Mouse (Mus musculus) layer of hippocampus, adult 2 months (tissue): ENCODE data around the gene Mrpl14. TPM values are rescaled to one million over a fixed set of nuclear protein-coding genes. Genes with fewer than 3 reads are reported as not detected.
A peak's percentile ranks its signal among the peaks of the same experiment; 100 is the strongest.

ENCODE experiments used
- DNase-seq, 2 experiments: peaks; one replicate each; pipeline ENCODE4 v3.0.0; 2022; ENCODE audit warnings: low spot score in 2 of 2
- H3K27ac ChIP-seq: fragments of 200-600 bp; 2 replicates; pipeline ENCODE4 v1.8.1; 2022
- H3K4me3 ChIP-seq: fragments of 200-600 bp; 2 replicates; pipeline ENCODE4 v1.8.1; 2022; ENCODE audit warnings: mild to moderate bottlenecking
- CTCF ChIP-seq: fragments of 200-600 bp; conservative IDR thresholded peaks from 2 replicates; pipeline ENCODE4 v1.8.1; 2022; ENCODE audit warnings: antibody characterized with exemption, mild to moderate bottlenecking, moderate library complexity
- total RNA-seq, 2 experiments: library from RNA; stranded (reverse); gene quantifications; 2 replicates each; pipeline ENCODE4 v1.2.3; 2021

Mrpl14 gene
- total RNA-seq, 2 experiments from 2014 or later, result 34.8 to 43.5 TPM

DNA sequence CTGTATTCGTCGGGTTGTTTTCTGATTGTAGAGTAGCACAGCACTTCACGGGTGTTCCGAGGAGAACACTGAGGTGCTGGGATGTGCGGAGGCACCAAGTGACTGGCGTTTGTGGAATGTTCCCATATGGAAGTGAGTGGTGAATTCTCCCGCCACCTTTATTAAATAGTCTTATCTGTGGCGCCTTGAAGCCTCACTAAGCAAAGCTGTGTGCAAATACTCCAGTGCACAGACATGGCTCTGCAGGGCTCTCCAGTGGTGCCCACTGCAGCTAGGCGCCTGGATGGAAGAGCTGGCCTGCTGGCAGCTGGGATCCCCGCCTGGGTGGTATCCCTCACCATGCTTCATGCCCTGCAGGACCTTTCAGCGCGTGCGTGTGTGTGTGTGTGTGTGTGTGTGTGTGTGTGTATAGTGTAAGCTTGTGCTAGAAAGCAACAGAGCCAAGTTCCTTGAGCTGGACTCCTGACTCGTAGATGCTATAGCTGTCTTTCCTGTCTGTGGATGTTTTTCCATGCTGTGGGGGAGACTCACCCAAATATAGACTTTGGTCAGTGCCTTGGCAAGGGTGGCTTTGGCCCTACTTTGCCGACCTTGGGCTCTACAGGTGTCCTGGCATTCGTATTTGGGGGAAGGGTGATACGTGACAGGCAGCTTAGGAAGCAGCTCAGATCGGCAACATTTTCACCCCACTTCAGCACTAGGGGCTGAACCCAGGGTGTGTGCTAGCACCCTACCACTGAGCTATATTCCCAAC lies 7.9 kb downstream of the Mrpl14 start:
- Histone ChIP-seq H3K4me3 (no peak overlapping the region), H3K27ac (no peak overlapping the region)
- no peak for TF ChIP-seq CTCF

DNA sequence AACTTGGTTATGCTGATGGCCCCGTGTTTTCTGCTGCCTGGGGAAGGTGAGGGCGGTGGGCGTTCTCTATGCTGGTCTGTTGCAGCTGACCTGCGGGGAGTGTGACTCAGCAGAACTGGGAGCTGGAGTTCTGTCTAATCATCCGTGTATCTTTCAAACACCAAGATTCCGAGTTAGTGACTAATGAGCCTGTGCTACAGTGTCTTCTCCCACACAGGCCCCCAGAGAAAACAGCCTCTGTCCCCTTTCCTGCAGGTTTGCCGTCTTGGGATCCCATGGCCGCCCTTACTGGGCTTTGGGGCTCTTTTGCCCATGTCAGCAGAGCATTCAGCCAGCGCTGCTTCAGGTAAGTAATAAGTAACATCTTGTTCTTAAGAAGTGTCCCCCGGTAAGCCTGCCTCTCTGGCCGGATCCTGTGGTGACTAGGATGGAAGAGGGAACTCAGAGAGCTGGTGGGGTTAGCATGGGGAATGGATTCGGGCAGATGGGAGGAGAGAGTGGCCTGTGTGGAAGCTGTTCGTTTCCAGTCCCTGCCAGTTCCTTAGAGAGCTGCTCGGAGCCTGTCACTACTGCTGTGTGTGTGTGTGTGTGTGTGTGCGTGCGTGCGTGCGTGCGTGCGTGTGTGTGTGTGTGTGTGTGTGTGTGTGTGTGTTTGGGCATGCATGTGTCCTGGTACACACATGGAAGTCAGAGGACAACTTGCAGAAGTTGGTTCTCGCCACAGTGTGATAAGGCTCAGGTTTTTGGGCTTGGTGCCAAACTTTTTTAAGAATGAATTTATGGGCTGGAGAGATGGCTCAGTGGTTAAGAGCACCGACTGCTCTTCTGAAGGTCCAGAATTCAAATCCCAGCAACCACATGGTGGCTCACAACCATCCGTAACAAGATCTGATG lies 9.4 kb downstream of the Mrpl14 start:
- no peak for TF ChIP-seq CTCF
- no peak for DNase-seq
- Histone ChIP-seq H3K27ac (no peak overlapping the region), H3K4me3 (no peak overlapping the region)

More for the DNA sequence above, 7.9 kb downstream of the Mrpl14 start:
- DNase-seq, result no peak

DNA sequence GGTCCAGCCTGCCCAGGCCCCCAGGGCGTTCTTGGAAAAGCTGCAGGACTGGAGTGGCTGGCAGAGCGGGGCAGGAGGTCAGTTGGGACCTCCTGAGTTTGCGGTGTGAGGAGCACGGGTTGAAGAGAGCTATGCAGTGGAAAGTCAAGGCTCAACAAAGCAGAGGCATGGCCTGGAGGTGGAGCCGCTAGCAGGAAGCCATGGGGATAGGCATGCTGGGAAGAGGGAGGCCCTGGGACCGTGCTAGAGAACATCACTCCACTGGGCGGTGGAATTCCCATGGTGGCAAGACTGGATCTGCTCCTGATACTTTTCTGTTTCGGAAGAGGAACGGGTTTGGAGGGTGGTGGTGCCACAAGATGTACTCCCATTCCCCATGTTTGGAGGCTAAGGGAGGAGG lies 10.9 kb downstream of the Mrpl14 start:
- no peak for TF ChIP-seq CTCF
- no peak for DNase-seq

DNA sequence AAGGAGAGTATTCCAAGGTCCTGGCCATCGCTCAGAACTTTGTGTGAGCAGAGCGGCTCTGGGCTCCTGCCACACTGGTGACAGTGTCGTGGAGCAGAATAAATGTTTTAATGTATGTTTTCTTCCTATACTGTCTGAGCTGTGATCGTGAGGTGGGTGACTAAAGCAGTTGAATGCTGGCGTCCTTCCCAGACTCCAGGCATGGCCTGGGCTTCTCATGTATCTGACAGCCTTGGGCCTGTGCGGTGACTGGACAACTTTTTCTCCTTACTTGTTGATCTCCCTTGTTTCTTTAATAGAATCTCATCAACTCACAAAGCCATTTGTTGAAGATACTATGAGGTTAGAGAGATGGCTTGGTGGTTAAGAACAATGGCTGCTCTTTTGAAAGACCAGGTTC lies 12.2 kb downstream of the Mrpl14 start:
- Histone ChIP-seq H3K4me3 (no peak overlapping the region), H3K27ac (no peak overlapping the region)
- no peak for DNase-seq
- TF ChIP-seq CTCF, result no peak

More for the DNA sequence above, 10.9 kb downstream of the Mrpl14 start:
- H3K27ac ChIP-seq, result no peak overlapping the region
- no peak overlapping the region for H3K4me3 ChIP-seq

DNA sequence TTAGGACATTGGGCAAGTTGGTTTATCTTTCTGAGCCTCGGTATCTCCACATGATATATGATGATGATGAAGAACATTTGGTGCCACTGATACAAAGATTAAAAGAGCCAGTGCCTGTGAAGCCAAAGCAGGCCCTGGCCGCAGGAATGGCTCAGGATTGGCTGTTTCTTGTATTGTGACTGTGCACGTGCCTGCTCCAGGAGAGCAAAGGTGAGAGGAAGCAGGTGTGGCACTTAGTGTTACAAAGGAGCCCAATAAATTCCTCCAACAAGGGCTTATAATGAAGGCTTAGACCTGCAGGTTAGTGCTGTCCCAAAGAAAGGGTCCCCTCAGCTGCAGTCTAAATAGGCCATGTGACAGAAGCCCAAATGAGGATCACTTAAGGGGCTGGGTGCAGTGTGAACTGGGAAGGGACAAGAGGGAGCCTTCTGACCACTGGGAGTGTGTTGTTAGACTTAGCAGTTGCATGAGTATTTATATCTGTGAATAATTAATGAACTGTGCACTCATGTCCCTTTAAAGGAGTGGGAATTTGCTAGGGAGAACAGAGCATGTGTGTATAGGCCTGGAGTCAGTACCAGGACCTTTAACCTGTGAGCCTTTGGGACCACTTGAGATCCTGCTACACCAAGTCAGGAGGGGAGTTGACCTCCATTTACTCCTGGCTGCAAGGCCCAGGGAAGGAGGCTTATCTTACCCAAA lies 13.1 kb downstream of the Mrpl14 start:
- no peak for DNase-seq
- no peak for TF ChIP-seq CTCF
- H3K27ac ChIP-seq, result no peak overlapping the region
- no peak overlapping the region for H3K4me3 ChIP-seq

DNA sequence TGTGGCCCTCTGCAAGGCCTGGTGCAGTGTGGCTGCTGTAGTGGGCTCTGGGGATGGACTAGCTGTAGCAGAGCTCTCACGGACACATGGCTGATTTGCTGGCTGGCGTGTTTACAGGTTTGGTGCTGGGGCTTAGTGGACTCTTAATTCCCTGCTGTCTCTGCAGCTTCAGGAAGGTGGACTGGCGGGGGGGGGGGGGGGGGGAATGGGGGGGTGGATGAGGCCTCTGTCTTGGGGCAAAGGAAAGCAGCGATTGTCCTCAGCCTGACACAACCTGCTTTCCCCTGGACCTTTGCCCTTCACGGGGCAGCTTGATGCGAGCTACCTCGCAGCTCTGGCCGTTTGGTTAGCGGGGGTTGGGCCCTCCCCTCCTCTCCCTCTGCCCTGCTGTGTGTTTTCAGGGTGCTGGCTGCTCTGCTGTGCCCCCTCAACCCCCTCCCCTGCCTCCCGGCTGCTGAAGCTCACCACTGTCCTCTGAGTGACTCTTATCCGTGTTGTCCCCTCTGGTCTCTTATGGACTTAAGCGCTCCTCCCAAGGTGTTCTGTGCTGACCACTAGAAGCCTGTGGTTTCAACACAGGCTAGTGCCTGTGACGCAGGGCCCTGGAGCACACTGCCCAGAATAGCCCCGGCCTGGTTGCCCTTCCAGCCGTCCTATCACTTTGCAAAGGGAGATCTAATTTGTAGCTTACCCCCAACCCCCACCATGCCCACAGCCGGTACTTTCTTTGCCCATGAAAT lies 14.5 kb downstream of the Mrpl14 start:
- no peak for TF ChIP-seq CTCF
- Histone ChIP-seq H3K27ac (no peak overlapping the region), H3K4me3 (no peak overlapping the region)
- DNase-seq, result no peak

DNA sequence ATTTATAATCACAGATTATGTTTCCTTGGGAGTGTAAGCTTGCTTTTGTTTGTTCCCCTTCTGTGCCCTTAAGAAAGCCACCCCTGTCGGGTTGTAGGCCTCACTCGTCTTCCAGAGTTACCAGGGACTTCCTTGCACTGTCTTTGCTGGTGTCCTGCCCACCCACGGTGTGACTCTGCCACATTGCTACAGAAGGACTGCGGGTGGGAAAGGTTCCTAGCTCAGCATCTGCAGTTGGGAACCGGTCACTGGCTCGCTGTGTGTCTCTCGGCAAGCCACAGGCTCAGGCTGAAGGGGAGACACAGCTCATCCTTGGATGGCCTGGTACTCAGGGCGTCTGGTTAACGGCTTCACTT lies 15.1 kb downstream of the Mrpl14 start:
- H3K27ac ChIP-seq, result no peak overlapping the region
- H3K4me3 ChIP-seq, result no peak overlapping the region
- no peak for TF ChIP-seq CTCF
- DNase-seq, result no peak

DNA sequence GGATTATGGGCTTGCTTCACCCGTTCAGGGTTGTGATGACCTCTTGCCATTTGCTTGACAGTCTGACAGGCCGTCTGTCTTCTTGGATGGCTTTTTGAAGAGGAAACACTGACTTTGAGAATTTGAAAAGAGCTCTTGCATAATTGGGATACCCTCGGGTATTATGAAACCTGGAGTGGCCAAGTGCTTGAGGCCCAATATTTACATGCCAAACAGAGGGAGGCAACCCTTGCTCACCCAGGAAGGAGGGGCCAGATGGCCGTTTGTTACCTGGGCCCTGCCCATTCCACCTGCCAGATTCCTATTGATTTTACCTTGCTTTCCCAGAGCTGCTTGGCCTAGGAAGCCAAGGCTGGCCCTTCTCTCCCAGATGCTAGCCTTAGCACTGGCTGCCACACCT lies 16.1 kb downstream of the Mrpl14 start:
- TF ChIP-seq CTCF, result no peak
- no peak overlapping the region for H3K4me3 ChIP-seq
- DNase-seq, result no peak
- H3K27ac ChIP-seq, result peak overlapping the region; percentile 10; the same call in 1 of the 2 replicates

DNA sequence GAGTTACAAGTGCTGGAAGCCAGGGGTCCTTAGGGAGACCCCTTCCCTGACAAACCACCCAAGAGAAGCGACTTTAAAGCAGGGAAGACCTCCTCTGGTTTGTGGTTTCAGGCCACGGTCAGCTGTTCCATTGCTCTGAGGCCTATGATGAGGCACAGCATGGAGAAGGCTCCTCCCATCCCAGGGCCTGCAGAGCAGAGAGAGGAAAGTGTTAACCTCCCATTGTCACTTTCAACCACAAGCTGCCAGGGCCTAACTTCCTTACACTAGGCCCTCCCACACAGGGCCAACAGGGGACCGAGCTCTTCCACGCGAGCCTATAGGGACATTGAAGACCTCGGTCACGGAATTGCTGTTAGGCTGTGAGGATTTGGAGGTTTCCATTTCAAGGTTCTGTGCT lies 17.1 kb downstream of the Mrpl14 start:
- no peak for TF ChIP-seq CTCF
- Histone ChIP-seq H3K27ac (no peak overlapping the region), H3K4me3 (no peak overlapping the region)
- no peak for DNase-seq

DNA sequence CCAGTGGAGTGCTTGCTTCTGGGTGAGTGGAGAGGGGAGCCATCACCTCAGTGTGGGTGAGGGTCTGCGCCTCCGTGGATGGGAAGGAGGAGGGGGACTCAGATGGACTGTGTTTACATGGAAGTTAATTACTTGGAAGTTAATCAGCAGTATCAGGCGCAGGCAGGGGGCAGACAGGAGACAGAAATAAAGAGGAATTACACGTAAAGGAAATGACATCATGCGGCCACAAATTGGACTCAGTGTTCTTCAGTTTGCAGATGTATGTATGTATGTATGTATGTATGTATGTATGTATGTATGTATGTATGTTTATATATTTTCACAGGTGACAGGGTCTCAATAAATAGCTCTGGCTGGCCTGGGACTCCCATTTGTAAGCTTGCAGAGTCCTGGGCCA lies 20.7 kb downstream of the Mrpl14 start:
- DNase-seq, result no peak
- H3K4me3 ChIP-seq, result no peak overlapping the region
- no peak overlapping the region for H3K27ac ChIP-seq
- no peak for TF ChIP-seq CTCF

DNA sequence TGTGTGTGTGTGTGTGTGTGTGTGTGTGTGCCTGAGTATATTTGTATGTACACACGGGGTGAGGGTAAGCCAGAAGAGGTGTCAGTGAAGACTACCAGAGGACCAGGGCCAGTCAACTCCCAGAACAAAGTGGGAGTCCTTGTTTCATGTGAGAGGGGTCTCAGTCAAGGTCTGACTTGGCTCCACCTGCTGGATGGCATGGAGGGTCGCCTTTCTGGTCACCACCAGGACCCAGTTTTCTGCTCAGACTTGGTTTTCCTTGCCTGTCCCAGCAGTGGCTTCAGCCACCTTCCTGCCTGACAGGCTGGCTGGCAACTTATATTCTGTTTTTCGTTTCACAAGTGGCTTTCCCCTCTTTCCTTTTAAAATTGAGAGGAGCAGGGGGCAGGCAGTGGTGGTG lies 21.3 kb downstream of the Mrpl14 start:
- no peak for TF ChIP-seq CTCF
- DNase-seq, result no peak
- no peak overlapping the region for H3K27ac ChIP-seq

DNA sequence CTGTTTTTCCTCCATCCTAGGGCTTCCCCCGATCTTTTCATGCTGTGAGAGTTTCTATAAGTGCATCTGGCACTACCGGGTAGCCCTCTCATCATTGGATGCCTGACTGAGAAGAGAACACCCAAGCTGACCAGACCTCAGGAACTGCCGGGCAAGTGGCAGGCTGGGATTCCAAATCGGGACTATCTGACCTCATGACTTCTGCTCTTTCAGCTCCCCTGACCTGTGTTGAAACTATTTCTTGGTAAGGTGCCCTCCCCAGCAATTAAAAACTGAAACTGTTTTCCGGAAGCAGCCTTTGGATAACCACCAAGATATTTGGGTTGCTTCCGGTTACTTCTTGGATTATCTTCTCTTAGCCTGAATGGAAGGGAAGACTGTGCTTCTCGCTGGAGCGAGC lies 22.1 kb downstream of the Mrpl14 start:
- H3K4me3 ChIP-seq, result no peak overlapping the region
- no peak for DNase-seq
- H3K27ac ChIP-seq, result no peak overlapping the region
- TF ChIP-seq CTCF, result no peak

More for the DNA sequence above, 21.3 kb downstream of the Mrpl14 start:
- H3K4me3 ChIP-seq, result no peak overlapping the region

DNA sequence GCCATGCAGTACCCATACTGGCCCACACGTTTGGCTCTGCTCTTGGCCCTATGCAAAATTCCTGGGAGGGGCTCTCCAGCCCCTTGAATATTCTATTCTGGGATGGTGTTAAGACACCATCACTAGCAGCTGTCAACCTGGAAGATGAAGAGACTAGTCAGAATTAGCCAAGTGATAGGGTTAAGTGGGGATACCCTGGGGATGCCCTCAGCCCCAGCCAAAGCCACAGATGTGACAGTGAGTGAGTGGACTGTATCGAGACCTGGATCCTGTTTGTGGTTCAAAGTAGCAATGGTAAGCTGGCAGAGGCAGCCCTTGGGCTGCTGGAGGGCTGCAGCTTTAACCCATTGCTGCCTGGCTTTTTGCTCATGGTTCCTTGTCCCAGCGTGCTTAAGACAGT lies 23.7 kb downstream of the Mrpl14 start:
- H3K27ac ChIP-seq, result no peak overlapping the region
- no peak for TF ChIP-seq CTCF
- no peak overlapping the region for H3K4me3 ChIP-seq
- no peak for DNase-seq
